Mouse (Mus musculus): ENCODE measurements around the gene Hsd17b10.

- TF ChIP-seq POLR2A (IDR thresholded peaks at IDR 0.05; ENCODE audit: insufficient read length, low read depth), result no peak
- TF ChIP-seq USF1 (IDR thresholded peaks at IDR 0.05; ENCODE audit: low read depth), result no peak
- no peak for TF ChIP-seq MYOD1 (IDR thresholded peaks at IDR 0.05; ENCODE audit: control insufficient read depth in 1 of 3, insufficient read length in 2 of 3, low read depth in 2 of 3)
- TF ChIP-seq E2F4 (IDR thresholded peaks at IDR 0.05; ENCODE audit: insufficient read depth), result no peak
- TF ChIP-seq MAX (IDR thresholded peaks at IDR 0.05; ENCODE audit: low read depth), result no peak
- TF ChIP-seq TCF3 (IDR thresholded peaks at IDR 0.05; ENCODE audit: insufficient read length, low read depth), result no peak
- TF ChIP-seq POLR2AphosphoS2 (IDR thresholded peaks at IDR 0.05; ENCODE audit: insufficient read length, low read depth), result no peak
- no peak for TF ChIP-seq CEBPB (IDR thresholded peaks at IDR 0.05; ENCODE audit: insufficient read depth, poor library complexity, severe bottlenecking)
- no peak for TF ChIP-seq MYOG (IDR thresholded peaks at IDR 0.05; ENCODE audit: control insufficient read depth in 1 of 3, insufficient read depth in 1 of 3, insufficient read length in 2 of 3, low read depth in 2 of 3)
- TF ChIP-seq TCF12 (IDR thresholded peaks at IDR 0.05; ENCODE audit: insufficient read depth, poor library complexity, severe bottlenecking), result no peak
Measured at GRCm38 (mm10) chrX:152047230-152047629, 45.6 kb downstream of the Hsd17b10 start.
